Mouse (Mus musculus) neural tube, embryonic 14.5 days (tissue): ENCODE measurements around the gene Gm10188. TPM values are rescaled to one million over a fixed set of nuclear protein-coding genes. Genes with fewer than 3 reads are reported as not detected.

ENCODE experiments used
- ATAC-seq: fragments of 200-750 bp; cut with Nextera tagmentation; 2 replicates; pipeline ENCODE4 v1.8.0; 2017; ENCODE audit warnings: low read depth, mild to moderate bottlenecking, moderate TSS enrichment, moderate library complexity
- H3K27ac ChIP-seq: fragments of 300-500 bp; sonication (generic); 2 replicates; pipeline ENCODE4 v1.5.1; 2014; ENCODE audit warnings: low read depth, mild to moderate bottlenecking, control low read depth, low read length, moderate library complexity, mixed read lengths
- H3K27me3 ChIP-seq: fragments of 300-500 bp; sonication (generic); 2 replicates; pipeline ENCODE4 v1.6.1; 2014; ENCODE audit warnings: low read length; ENCODE audit not compliant: control insufficient read depth, insufficient read depth
- H3K36me3 ChIP-seq: fragments of 300-500 bp; sonication (generic); 2 replicates; pipeline ENCODE4 v1.6.1; 2014; ENCODE audit warnings: low read length, mixed read lengths; ENCODE audit not compliant: control insufficient read depth, insufficient read depth
- H3K4me1 ChIP-seq: fragments of 300-500 bp; sonication (generic); 2 replicates; pipeline ENCODE4 v1.6.1; 2014; ENCODE audit warnings: low read length; ENCODE audit not compliant: control insufficient read depth, insufficient read depth
- H3K4me2 ChIP-seq: fragments of 300-500 bp; sonication (generic); 2 replicates; pipeline ENCODE4 v1.6.1; 2014; ENCODE audit warnings: mild to moderate bottlenecking, low read depth, low read length, control low read depth
- H3K4me3 ChIP-seq: fragments of 300-500 bp; sonication (generic); 2 replicates; pipeline ENCODE4 v1.5.1; 2014; ENCODE audit warnings: low read depth, low read length, control low read depth, mixed read lengths
- H3K9ac ChIP-seq: fragments of 300-500 bp; sonication (generic); replicated peaks from 2 replicates; pipeline ENCODE4 v1.6.1; 2014; ENCODE audit warnings: low read depth, mild to moderate bottlenecking, control low read depth, low read length, mixed read lengths
- H3K9me3 ChIP-seq: fragments of 300-500 bp; sonication (generic); 2 replicates; pipeline ENCODE4 v1.6.1; 2016; ENCODE audit warnings: low read length; ENCODE audit not compliant: control insufficient read depth
- WGBS: fragments of 180-500 bp; shearing (Covaris S2); extraction: QIAGEN DNeasy Blood & Tissue Kit; methylation state at CpG from one replicate; pipeline ENCODE4 v1.1.7; 2014; 5-methylcytosine and 5-hydroxymethylcytosine counted together
- microRNA counts: library from miRNA; unstranded; fragments of <30 nt; microRNA quantifications from one replicate; lab custom pipeline; 2016
- microRNA-seq: library from miRNA; unstranded; fragments of <30 nt; microRNA quantifications from one replicate; pipeline ENCODE4, GENCODE M21; 2016
- polyA plus RNA-seq: library from polyadenylated mRNA; unstranded; fragments of >200 nt; fragmentation: Nextera tagmentation; extraction: Ambion mirVana; gene quantifications from 2 replicates; pipeline ENCODE4 v1.2.1, GENCODE M21; 2014

The Gm10188 gene
- polyA plus RNA-seq, 1 experiment from 2014 or later: 0.74 TPM

- Histone ChIP-seq H3K9ac (no peak overlapping the region), H3K4me1 (no peaks in the 10 kb centered on the region; the same call in 1 of the 2 replicates), H3K4me2 (no peak overlapping the region), H3K27ac (no peak overlapping the region), H3K4me3 (no peak overlapping the region), H3K36me3 (no peaks in the 10 kb centered on the region), H3K27me3 (no peaks in the 10 kb centered on the region), H3K9me3 (no peaks in the 10 kb centered on the region)
- no peak for ATAC-seq
- WGBS: 92% methylated on average over 4 of the region's 4 CpGs
Observed at GRCm38 (mm10) chr1:132186303-132186702, 43.3 kb downstream of the Gm10188 start.

MicroRNA genes within 50 kb of the gene (microRNA counts, 519-probe panel; counts per million panel counts)
- microRNA mmu-miR-135b (lab: Ali Mortazavi, UCI): 4,837 counts per million, percentile 67 among the panel's probes with 10 or more counts

Small RNA genes within 50 kb of the gene (microRNA-seq; reads per million reads assigned to microRNA genes)
- 4,714 reads per million, percentile 92 among the genes with 10 or more reads in this experiment for gene Mir135b

Other genes with a start within 250 kb of the Gm10188 start
- 13.8 and 16.2 TPM in 2 replicates for gene Elk4, start 222.2 kb downstream of the Gm10188 start, polyA plus RNA-seq
- gene Mfsd4a, start 161.7 kb downstream of the Gm10188 start, polyA plus RNA-seq: 8.5 and 9.4 TPM in 2 replicates
- 0.36 and 0.42 TPM in 2 replicates for gene Cdk18, start 90.1 kb downstream of the Gm10188 start, polyA plus RNA-seq
- gene Lemd1, start 38.3 kb downstream of the Gm10188 start, polyA plus RNA-seq: 21.0 and 25.3 TPM in 2 replicates
- 3.6 and 3.8 TPM in 2 replicates for gene AC124108.1, start 38.3 kb downstream of the Gm10188 start, polyA plus RNA-seq
- 6.6 and 8.4 TPM in 2 replicates for gene Klhdc8a, start 68.9 kb upstream of the Gm10188 start, polyA plus RNA-seq
- 7.8 and 8.4 TPM in 2 replicates for gene Nuak2, start 86.4 kb upstream of the Gm10188 start, polyA plus RNA-seq
- 20.7 and 29.9 TPM in 2 replicates for gene Tmcc2, start 161.5 kb upstream of the Gm10188 start, polyA plus RNA-seq
- 9.5 and 12.7 TPM in 2 replicates for gene Dstyk, start 187.8 kb upstream of the Gm10188 start, polyA plus RNA-seq
- 41.9 and 52.7 TPM in 2 replicates for gene Rbbp5, start 247.6 kb upstream of the Gm10188 start, polyA plus RNA-seq